Mouse (Mus musculus): ENCODE results near the gene Lsm7. TPM values are rescaled to one million over a fixed set of nuclear protein-coding genes. Genes with fewer than 3 reads are reported as not detected.

Lsm7 gene
- polyA plus RNA-seq, 1 experiment from 2014 or later, result 218 TPM

DNA sequence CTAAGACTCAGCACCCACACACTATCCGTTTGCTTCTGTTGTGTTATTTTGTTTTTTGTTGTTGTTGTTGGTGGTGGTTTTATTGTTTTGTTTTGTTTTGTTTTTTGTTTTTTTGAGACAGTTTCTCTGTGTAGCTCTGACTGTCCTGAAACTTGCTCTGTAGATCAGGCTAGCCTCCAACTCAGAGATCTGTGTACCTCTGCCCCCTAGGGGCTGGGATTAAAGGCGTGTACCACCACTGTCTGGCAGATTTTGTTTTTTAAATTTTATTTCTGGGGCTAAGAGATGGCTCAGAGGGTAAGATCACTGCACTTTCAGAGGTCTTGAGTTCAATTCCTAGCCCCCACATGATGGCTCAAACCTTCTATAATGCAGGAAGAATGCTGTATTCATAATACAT is 25.9 kb upstream of the Lsm7 start:
- Histone ChIP-seq H3K36me3 (ENCODE audit: control insufficient read depth, insufficient read depth, low read length) (no peaks in the 10 kb centered on the region), H3K4me2 (no peak overlapping the region), H3K27me3 (ENCODE audit: control insufficient read depth, insufficient read depth, low read length) (peaks cover 3% of the 10 kb centered on the region; the same call in 1 of the 2 replicates), H3K9ac (ENCODE audit: low read depth, low read length) (no peak overlapping the region), H3K4me3 (ENCODE audit: low read depth, low read length) (no peak overlapping the region), H3K27ac (ENCODE audit: low read depth, low read length) (no peak overlapping the region), H3K4me1 (ENCODE audit: control insufficient read depth, insufficient read depth, low read length) (peaks cover 5% of the 10 kb centered on the region), H3K9me3 (replicated peaks; ENCODE audit: control insufficient read depth, low read length) (no peaks in the 10 kb centered on the region)
- 67% methylated on average over 2 of the region's 2 CpGs for WGBS (ENCODE audit: insufficient replicate concordance)
- no peak for ATAC-seq (replicated peaks; ENCODE audit: insufficient number of reproducible peaks, low FRiP score, low TSS enrichment)

DNA sequence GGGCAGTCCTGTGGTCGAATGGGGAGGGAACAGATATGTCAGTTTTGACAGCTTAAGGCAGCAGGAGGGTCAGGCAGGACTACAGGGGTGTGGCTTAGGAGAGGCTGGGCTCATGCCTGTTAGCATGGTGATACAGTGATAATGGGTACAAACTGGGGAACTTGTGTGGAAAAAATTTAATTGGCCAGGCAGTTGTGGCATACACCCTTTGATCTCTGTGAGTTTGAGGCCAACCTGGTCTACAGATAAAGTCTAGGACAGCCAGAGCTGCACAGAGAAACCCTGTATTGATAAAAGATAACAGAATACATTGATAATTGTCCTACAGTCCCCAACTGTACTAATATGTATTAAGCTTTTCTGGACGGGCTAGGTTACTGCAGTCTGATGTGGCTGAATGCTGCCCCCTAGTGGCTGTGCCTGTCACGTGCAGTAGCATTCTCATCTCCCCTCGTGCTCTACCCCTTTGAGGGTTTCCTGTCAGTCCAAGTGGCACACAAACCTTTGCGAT is 25.2 kb upstream of the Lsm7 start:
- Histone ChIP-seq H3K36me3 (ENCODE audit: control insufficient read depth, insufficient read depth, low read length) (no peaks in the 10 kb centered on the region), H3K27me3 (ENCODE audit: control insufficient read depth, insufficient read depth, low read length) (peaks cover 2% of the 10 kb centered on the region; the same call in 1 of the 2 replicates), H3K9me3 (replicated peaks; ENCODE audit: control insufficient read depth, low read length) (no peaks in the 10 kb centered on the region), H3K4me3 (ENCODE audit: low read depth, low read length) (no peak overlapping the region), H3K4me2 (no peak overlapping the region), H3K27ac (ENCODE audit: low read depth, low read length) (no peak overlapping the region), H3K9ac (ENCODE audit: low read depth, low read length) (no peak overlapping the region), H3K4me1 (ENCODE audit: control insufficient read depth, insufficient read depth, low read length) (peaks cover 5% of the 10 kb centered on the region)
- WGBS (ENCODE audit: insufficient replicate concordance), result 10% methylated on average over 5 of the region's 5 CpGs
- ATAC-seq (replicated peaks; ENCODE audit: insufficient number of reproducible peaks, low FRiP score, low TSS enrichment), result no peak

DNA sequence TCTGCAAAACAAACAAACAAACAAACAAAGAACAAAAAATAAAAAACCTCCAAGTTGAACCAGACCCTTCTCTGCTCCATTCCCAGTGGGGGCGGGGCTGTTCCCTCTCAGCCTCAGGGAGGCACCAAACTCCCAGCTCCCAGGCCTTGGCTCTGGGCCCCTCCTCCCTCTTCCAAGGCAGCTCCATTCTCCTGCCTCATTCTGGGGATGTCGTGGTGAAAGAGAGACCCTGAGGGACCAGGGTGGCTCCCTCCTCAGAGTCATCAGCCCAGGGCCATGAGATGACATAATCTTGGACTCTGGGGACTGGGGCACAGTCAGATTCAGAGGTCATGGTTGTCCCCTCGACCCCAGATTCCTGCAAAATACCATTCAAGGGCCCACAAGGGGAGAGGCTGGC is 21.6 kb upstream of the Lsm7 start:
- Histone ChIP-seq H3K4me3 (ENCODE audit: low read depth, low read length) (no peak overlapping the region), H3K9me3 (replicated peaks; ENCODE audit: control insufficient read depth, low read length) (no peaks in the 10 kb centered on the region), H3K9ac (ENCODE audit: low read depth, low read length) (no peak overlapping the region), H3K36me3 (ENCODE audit: control insufficient read depth, insufficient read depth, low read length) (no peaks in the 10 kb centered on the region), H3K27ac (ENCODE audit: low read depth, low read length) (no peak overlapping the region), H3K27me3 (ENCODE audit: control insufficient read depth, insufficient read depth, low read length) (peaks cover 9% of the 10 kb centered on the region), H3K4me1 (ENCODE audit: control insufficient read depth, insufficient read depth, low read length) (peaks cover 5% of the 10 kb centered on the region), H3K4me2 (no peak overlapping the region)
- ATAC-seq (replicated peaks; ENCODE audit: insufficient number of reproducible peaks, low FRiP score, low TSS enrichment), result no peak
- 31% methylated on average over 3 of the region's 3 CpGs for WGBS (ENCODE audit: insufficient replicate concordance)

DNA sequence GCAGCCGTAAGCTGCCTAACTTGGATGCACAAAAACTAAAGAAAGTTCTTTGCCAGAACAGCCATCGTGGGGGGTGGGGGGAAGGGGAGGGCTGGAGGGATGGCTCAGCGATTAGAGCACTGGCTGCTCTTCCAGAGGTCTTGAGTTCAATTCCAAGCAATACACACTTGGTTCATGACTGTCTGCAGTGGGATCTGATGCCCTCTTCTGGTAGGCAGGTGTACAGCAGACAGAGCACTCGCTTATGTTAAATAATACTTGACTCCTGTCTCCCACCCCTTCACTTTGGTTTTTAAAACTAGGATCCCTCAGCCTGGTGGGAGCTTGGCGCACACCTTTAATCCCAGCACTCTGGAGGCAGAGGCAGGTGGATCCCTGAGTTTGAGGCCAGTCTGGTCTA is 21.0 kb upstream of the Lsm7 start:
- no peaks in the 10 kb centered on the region for H3K36me3 ChIP-seq (ENCODE audit: control insufficient read depth, insufficient read depth, low read length)
- no peak overlapping the region for H3K4me2 ChIP-seq
- peaks cover 5% of the 10 kb centered on the region for H3K4me1 ChIP-seq (ENCODE audit: control insufficient read depth, insufficient read depth, low read length)
- peaks cover 10% of the 10 kb centered on the region for H3K27me3 ChIP-seq (ENCODE audit: control insufficient read depth, insufficient read depth, low read length)
- H3K9ac ChIP-seq (ENCODE audit: low read depth, low read length), result 0 out of 2 replicates have a peak overlapping the region, but pooled peaks have one; percentile 43
- no peak for ATAC-seq (replicated peaks; ENCODE audit: insufficient number of reproducible peaks, low FRiP score, low TSS enrichment)
- no peak overlapping the region for H3K27ac ChIP-seq (ENCODE audit: low read depth, low read length)
- H3K9me3 ChIP-seq (replicated peaks; ENCODE audit: control insufficient read depth, low read length), result no peaks in the 10 kb centered on the region
- 27% methylated on average over 5 of the region's 5 CpGs for WGBS (ENCODE audit: insufficient replicate concordance)
- no peak overlapping the region for H3K4me3 ChIP-seq (ENCODE audit: low read depth, low read length)

DNA sequence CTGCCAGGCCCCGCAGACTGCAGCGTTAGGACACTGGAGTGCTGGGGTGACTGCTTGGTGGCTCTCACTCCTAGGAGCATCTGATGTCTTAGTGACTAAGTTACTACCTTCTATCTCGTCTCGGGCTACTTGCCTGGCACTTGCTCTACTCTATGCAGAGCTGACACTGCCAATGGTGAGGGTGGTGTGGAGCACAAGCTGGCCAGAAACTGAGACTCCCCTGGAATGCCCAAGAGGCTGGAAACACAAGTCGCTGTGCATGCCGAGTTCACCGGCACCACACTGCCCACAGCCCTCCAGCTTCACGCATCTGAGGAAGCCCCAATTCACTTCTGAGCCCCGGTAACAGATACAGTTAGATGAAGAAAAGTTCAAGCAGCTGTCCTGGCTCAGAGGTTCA is 19.0 kb upstream of the Lsm7 start:
- no peak overlapping the region for H3K27ac ChIP-seq (ENCODE audit: low read depth, low read length)

DNA sequence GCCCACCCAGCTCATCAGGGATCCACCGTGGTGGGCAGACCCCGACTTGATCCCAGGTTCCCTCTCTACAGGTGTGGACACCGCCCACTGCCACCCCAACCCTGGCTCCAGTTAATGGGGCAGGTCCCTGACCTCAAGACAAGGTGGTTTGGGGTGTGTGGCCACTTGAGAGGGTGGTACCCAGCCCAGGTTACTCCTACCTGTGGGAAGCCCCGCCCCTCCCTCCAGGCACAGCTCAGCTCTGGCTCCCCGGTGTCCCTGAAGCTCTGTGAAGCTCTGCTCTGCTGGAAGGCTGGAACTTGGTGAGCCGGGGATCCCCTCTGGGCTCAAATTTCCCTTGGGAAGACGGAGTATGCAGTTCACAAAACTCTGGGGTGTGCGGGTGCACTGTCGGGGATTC is 16.6 kb upstream of the Lsm7 start, which contains the start of gene Tmprss9:
Gene Tmprss9 (plus strand): TSS at position 268 of the 400 bp plus-strand sequence.
- Histone ChIP-seq H3K9me3 (replicated peaks; ENCODE audit: control insufficient read depth, low read length) (no peaks in the 10 kb centered on the region), H3K4me2 (no peak within 1 kb of the TSS), H3K4me1 (ENCODE audit: control insufficient read depth, insufficient read depth, low read length) (peaks cover 1% of the 10 kb centered on the region), H3K27ac (ENCODE audit: low read depth, low read length) (no peak within 1 kb of the TSS), H3K27me3 (ENCODE audit: control insufficient read depth, insufficient read depth, low read length) (peaks cover 10% of the 10 kb centered on the region), H3K4me3 (ENCODE audit: low read depth, low read length) (no peak within 1 kb of the TSS), H3K9ac (ENCODE audit: low read depth, low read length) (no peak within 1 kb of the TSS), H3K36me3 (ENCODE audit: control insufficient read depth, insufficient read depth, low read length) (no peaks in the 10 kb centered on the region)
- 23% methylated on average over 9 of the region's 9 CpGs for WGBS (ENCODE audit: insufficient replicate concordance)
- no peak for ATAC-seq (replicated peaks; ENCODE audit: insufficient number of reproducible peaks, low FRiP score, low TSS enrichment)

More for the DNA sequence above, 19.0 kb upstream of the Lsm7 start:
- Histone ChIP-seq H3K4me1 (ENCODE audit: control insufficient read depth, insufficient read depth, low read length) (peaks cover 5% of the 10 kb centered on the region), H3K9ac (ENCODE audit: low read depth, low read length) (no peak overlapping the region), H3K4me3 (ENCODE audit: low read depth, low read length) (no peak overlapping the region), H3K9me3 (replicated peaks; ENCODE audit: control insufficient read depth, low read length) (no peaks in the 10 kb centered on the region), H3K27me3 (ENCODE audit: control insufficient read depth, insufficient read depth, low read length) (peaks cover 10% of the 10 kb centered on the region), H3K4me2 (no peak overlapping the region), H3K36me3 (ENCODE audit: control insufficient read depth, insufficient read depth, low read length) (no peaks in the 10 kb centered on the region)
- WGBS (ENCODE audit: insufficient replicate concordance), result 71% methylated on average over 9 of the region's 9 CpGs
- ATAC-seq (replicated peaks; ENCODE audit: insufficient number of reproducible peaks, low FRiP score, low TSS enrichment), result no peak

DNA sequence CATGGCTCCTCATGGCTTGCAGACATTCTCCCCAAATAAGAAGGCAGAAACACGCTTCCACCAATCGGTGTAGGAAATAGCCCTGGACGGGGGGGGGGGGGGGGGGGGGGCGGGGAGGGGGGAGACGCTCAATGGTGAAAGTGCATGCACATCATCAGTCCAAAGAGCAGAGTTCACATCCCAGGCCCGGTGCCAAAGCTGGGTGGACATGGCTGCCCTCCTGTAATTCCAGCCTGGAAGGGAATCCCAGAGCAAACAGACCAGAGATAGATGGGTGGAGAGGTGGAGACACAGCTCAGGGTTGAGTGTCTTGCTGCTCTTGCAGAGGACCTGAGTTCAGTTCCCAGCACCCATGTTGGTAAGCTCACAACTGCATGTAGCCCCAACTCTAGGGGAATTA is 16.0 kb upstream of the Lsm7 start:
- Histone ChIP-seq H3K4me2 (no peak overlapping the region), H3K27ac (ENCODE audit: low read depth, low read length) (no peak overlapping the region), H3K4me3 (ENCODE audit: low read depth, low read length) (no peak overlapping the region), H3K4me1 (ENCODE audit: control insufficient read depth, insufficient read depth, low read length) (no peaks in the 10 kb centered on the region), H3K9me3 (replicated peaks; ENCODE audit: control insufficient read depth, low read length) (no peaks in the 10 kb centered on the region), H3K27me3 (ENCODE audit: control insufficient read depth, insufficient read depth, low read length) (peaks cover 10% of the 10 kb centered on the region), H3K36me3 (ENCODE audit: control insufficient read depth, insufficient read depth, low read length) (peaks cover 2% of the 10 kb centered on the region; the same call in 1 of the 2 replicates), H3K9ac (ENCODE audit: low read depth, low read length) (no peak overlapping the region)
- ATAC-seq (replicated peaks; ENCODE audit: insufficient number of reproducible peaks, low FRiP score, low TSS enrichment), result no peak
- 82% methylated on average over 1 of the region's 6 CpGs for WGBS (ENCODE audit: insufficient replicate concordance)

DNA sequence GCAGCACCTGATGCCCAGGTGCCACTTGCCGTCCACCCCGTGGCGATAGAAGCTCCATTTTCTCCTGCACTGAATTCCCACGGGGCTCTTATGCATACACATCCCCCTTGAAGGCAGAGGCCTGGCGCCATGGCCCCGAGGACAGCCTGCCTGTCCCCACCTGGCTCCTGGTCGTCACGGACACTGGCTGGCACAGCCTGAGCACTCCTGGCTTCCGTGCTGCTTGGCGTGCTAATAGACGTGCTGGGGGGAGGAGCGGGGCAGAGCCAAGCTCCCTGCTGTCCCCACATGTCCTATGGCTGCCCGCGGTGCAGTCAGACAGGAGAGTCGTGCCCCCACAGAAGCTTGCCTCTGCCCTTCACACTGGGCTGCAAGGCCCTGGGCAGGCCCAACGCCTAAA is 9.4 kb upstream of the Lsm7 start:
- H3K36me3 ChIP-seq (ENCODE audit: control insufficient read depth, insufficient read depth, low read length), result peaks cover 18% of the 10 kb centered on the region
- H3K9me3 ChIP-seq (replicated peaks; ENCODE audit: control insufficient read depth, low read length), result no peaks in the 10 kb centered on the region
- H3K4me2 ChIP-seq, result no peak overlapping the region
- no peak overlapping the region for H3K4me3 ChIP-seq (ENCODE audit: low read depth, low read length)
- no peaks in the 10 kb centered on the region for H3K27me3 ChIP-seq (ENCODE audit: control insufficient read depth, insufficient read depth, low read length)
- WGBS (ENCODE audit: insufficient replicate concordance), result 91% methylated on average over 16 of the region's 16 CpGs
- ATAC-seq (replicated peaks; ENCODE audit: insufficient number of reproducible peaks, low FRiP score, low TSS enrichment), result no peak
- no peak overlapping the region for H3K9ac ChIP-seq (ENCODE audit: low read depth, low read length)
- no peaks in the 10 kb centered on the region for H3K4me1 ChIP-seq (ENCODE audit: control insufficient read depth, insufficient read depth, low read length)
- no peak overlapping the region for H3K27ac ChIP-seq (ENCODE audit: low read depth, low read length)

DNA sequence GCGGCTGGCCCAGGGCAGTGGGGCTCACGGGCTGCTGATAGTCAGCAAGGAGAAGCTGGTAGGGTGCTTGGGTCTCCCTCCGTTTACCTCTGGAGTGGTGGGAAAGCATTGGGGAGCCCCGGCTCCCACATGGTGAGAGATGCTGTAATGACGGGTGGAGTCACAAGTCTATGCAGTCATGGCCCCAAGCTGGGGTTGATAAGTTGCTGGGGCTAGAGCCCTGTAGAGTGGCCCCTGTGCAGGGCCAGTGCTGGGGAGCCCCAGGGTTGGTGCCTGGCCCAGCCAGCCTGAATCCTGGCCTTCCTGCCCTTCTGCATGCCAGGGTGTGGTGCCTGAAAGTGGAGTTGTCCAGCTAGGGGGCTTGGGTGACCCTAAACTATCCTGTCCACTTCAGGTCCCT is 7.3 kb upstream of the Lsm7 start:
- no peaks in the 10 kb centered on the region for H3K27me3 ChIP-seq (ENCODE audit: control insufficient read depth, insufficient read depth, low read length)
- H3K4me3 ChIP-seq (ENCODE audit: low read depth, low read length), result no peak overlapping the region
- no peak overlapping the region for H3K4me2 ChIP-seq
- ATAC-seq (replicated peaks; ENCODE audit: insufficient number of reproducible peaks, low FRiP score, low TSS enrichment), result no peak
- WGBS (ENCODE audit: insufficient replicate concordance), result 86% methylated on average over 5 of the region's 5 CpGs
- H3K9me3 ChIP-seq (replicated peaks; ENCODE audit: control insufficient read depth, low read length), result no peaks in the 10 kb centered on the region
- H3K4me1 ChIP-seq (ENCODE audit: control insufficient read depth, insufficient read depth, low read length), result 0 out of 2 replicates have a peak, but pooled peaks cover 2% of the 10 kb centered on the region
- H3K36me3 ChIP-seq (ENCODE audit: control insufficient read depth, insufficient read depth, low read length), result peaks cover 18% of the 10 kb centered on the region
- H3K9ac ChIP-seq (ENCODE audit: low read depth, low read length), result no peak overlapping the region
- H3K27ac ChIP-seq (ENCODE audit: low read depth, low read length), result no peak overlapping the region

All from heart, embryonic 11.5 days (tissue).